Mouse (Mus musculus) limb, embryonic 14.5 days (tissue): ENCODE measurements around the gene Mlec. TPM values are rescaled to one million over a fixed set of nuclear protein-coding genes. Genes with fewer than 3 reads are reported as not detected.

Experiments
- ATAC-seq: fragments of 200-750 bp; cut with Nextera tagmentation; 2 replicates; pipeline ENCODE4 v1.8.0; 2017; ENCODE audit warnings: low read depth, moderate number of reproducible peaks, moderate TSS enrichment; ENCODE audit not compliant: low FRiP score
- DNase-seq: peaks from one replicate; pipeline ENCODE4 v3.0.0-alpha.2; 2015; ENCODE audit warnings: low spot score
- H3K27ac ChIP-seq: fragments of 300-500 bp; sonication (generic); replicated peaks from 2 replicates; pipeline ENCODE4 v1.5.1; 2014; ENCODE audit warnings: low read depth, mild to moderate bottlenecking, low read length, moderate library complexity, mixed read lengths
- H3K27me3 ChIP-seq: fragments of 300-500 bp; sonication (generic); 2 replicates; pipeline ENCODE4 v1.6.1; 2014; ENCODE audit warnings: low read length, mixed read lengths; ENCODE audit not compliant: control insufficient read depth, insufficient read depth
- H3K36me3 ChIP-seq: fragments of 300-500 bp; sonication (generic); 2 replicates; pipeline ENCODE4 v1.6.1; 2014; ENCODE audit warnings: mild to moderate bottlenecking, low read length, moderate library complexity, mixed read lengths; ENCODE audit not compliant: control insufficient read depth, insufficient read depth
- H3K4me1 ChIP-seq: fragments of 300-500 bp; sonication (generic); 2 replicates; pipeline ENCODE4 v1.6.1; 2014; ENCODE audit warnings: antibody characterized with exemption, low read length, mixed read lengths; ENCODE audit not compliant: control insufficient read depth, insufficient read depth
- H3K4me2 ChIP-seq: fragments of 300-500 bp; sonication (generic); replicated peaks from 2 replicates; pipeline ENCODE4 v1.6.1; 2014; ENCODE audit warnings: low read depth, mild to moderate bottlenecking, low read length, moderate library complexity; ENCODE audit not compliant: severe bottlenecking
- H3K4me3 ChIP-seq: fragments of 300-500 bp; sonication (generic); replicated peaks from 2 replicates; pipeline ENCODE4 v1.5.1; 2014; ENCODE audit warnings: low read length
- H3K9ac ChIP-seq: fragments of 300-500 bp; sonication (generic); 2 replicates; pipeline ENCODE4 v1.6.1; 2014; ENCODE audit warnings: mild to moderate bottlenecking, low read depth, low read length, moderate library complexity; ENCODE audit not compliant: severe bottlenecking
- H3K9me3 ChIP-seq: fragments of 300-500 bp; sonication (generic); 2 replicates; pipeline ENCODE4 v1.6.1; 2016; ENCODE audit warnings: low read length; ENCODE audit not compliant: control insufficient read depth
- POLR2A ChIP-seq: fragments of 200-500 bp; IDR thresholded peaks from 2 replicates; pipeline ENCODE4 v1.8.0; 2012; ENCODE audit warnings: inconsistent platforms, mild to moderate bottlenecking, moderate library complexity, borderline replicate concordance; ENCODE audit not compliant: insufficient read depth, insufficient read length; ENCODE audit errors: extremely low read depth
- WGBS: fragments of 180-500 bp; shearing (Covaris S2); extraction: QIAGEN DNeasy Blood & Tissue Kit; methylation state at CpG from one replicate; pipeline ENCODE4 v1.1.7; 2014; 5-methylcytosine and 5-hydroxymethylcytosine counted together
- polyA plus RNA-seq, 2 experiments: library from polyadenylated mRNA; depleted of rRNA in 1 of 2; stranded (reverse) in 1 of 2; unstranded in 1 of 2; fragments of >200 nt; fragmentation: Nextera tagmentation in 1 of 2; extraction: Ambion mirVana in 1 of 2; gene quantifications; 2 replicates each; pipeline versions ENCODE4 v1.2.1 to v1.2.3; 2012 to 2014

Gene Mlec
- polyA plus RNA-seq, 2 experiments: 73.7 to 215 TPM

DNA sequence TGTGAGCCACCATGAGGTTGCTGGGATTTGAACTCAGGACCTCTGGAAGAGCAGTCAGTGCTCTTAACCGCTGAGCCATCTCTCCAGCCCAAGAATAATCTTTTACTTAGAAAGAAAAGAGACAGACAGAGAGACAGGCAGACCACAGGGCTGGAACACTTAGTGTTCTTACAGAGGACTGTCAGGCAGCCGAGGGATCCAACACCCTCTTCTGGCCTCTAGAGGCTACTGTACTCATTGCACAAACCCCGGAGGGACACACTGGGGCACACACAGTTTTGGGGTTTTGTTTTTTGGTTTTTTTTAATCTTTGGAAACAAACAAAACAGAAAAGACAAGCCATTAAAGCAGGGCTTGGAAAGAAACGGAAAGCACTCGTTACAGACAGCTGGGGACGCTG is 28.7 kb downstream of the Mlec start:
- Histone ChIP-seq H3K27me3 (no peaks in the 10 kb centered on the region), H3K27ac (no peak overlapping the region), H3K4me2 (no peak overlapping the region), H3K4me1 (peaks cover 22% of the 10 kb centered on the region), H3K4me3 (no peak overlapping the region), H3K36me3 (peaks cover 59% of the 10 kb centered on the region), H3K9me3 (no peaks in the 10 kb centered on the region), H3K9ac (no peak overlapping the region)
- DNase-seq (no peak), ATAC-seq (no peak)
- WGBS: 82% methylated on average over 6 of the region's 6 CpGs
- TF ChIP-seq POLR2A: no peak

DNA sequence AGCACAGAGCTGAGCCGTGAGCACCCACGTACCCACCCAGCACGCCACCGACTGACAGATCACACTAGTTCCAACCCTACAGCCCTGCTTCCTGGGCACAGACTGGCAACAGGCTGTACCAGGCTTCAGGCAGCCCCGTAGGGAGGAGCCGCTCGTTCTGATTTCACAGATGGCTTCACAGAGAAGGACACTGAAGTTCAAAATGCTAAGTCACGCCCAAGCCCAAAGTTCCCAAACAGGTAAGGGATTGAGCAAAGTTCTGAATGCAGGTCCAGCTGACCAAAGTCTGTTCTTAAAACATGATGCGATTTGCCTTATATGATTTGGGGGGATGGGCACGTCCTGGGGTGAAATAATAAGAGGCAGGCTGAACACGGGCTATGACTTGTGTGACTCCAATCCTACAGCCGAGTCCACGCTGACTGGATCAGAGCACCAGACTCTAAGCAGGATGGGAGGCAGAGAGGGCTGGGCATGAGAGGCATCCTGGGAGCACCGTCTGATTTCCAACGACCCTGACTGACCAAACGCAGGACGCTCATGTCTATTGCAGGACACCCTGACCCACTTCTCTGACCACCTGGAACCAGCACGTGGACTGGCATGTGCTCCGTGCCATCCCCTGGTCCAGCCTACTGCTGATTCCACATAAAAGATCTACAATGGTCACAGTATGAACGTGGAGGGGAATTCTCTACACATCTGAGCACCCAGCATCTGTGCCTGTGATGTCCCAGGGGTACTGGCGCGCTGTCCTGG is 30.4 kb downstream of the Mlec start:
- no peak overlapping the region for H3K9ac ChIP-seq
- no peak for TF ChIP-seq POLR2A
- peaks cover 8% of the 10 kb centered on the region; the same call in 1 of the 2 replicates for H3K4me1 ChIP-seq
- no peaks in the 10 kb centered on the region for H3K27me3 ChIP-seq
- H3K4me3 ChIP-seq: no peak overlapping the region
- ATAC-seq (no peak), DNase-seq (no peak)
- H3K36me3 ChIP-seq: peaks cover 73% of the 10 kb centered on the region
- H3K9me3 ChIP-seq: no peaks in the 10 kb centered on the region
- 89% methylated on average over 22 of the region's 22 CpGs for WGBS
- H3K27ac ChIP-seq: no peak overlapping the region
- no peak overlapping the region for H3K4me2 ChIP-seq

DNA sequence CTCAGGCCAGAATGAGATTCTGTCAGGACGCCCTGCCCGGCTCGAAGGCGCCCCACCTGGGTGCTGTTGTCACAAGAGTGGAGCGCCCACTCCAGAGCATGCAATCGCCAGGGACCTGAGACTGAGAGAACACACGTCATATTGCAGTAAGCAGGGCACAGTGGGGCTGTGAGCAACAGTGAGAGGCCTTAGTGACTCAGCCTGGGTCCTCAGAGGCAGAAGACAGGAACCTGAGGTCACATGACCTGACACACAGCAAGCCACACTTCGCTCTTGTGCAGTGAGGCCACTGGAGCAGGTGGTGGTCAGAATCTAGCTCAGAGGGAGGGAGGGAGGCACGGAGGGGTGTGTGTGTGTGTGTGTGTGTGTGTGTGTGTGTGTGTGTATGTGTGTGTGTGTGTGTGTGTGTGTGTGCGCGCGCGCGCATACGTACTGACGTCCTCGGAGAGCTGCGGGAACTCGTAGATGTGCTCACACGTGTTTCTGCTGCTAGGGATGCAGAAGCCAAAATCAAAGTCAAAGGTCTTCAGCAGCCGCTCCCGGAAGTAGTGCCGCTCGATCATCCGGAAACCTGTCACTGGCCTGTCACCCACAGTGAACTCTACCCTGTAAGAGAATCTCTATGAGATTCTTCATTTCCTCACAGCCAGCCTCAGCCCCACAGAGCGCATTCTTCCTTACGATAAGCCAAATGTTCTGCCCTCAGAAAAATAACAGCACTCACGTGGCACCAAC is 31.2 kb downstream of the Mlec start:
- H3K4me3 ChIP-seq: no peak overlapping the region
- no peak overlapping the region for H3K27ac ChIP-seq
- DNase-seq: no peak
- H3K36me3 ChIP-seq: peaks cover 80% of the 10 kb centered on the region
- H3K9me3 ChIP-seq: no peaks in the 10 kb centered on the region
- H3K4me2 ChIP-seq: no peak overlapping the region
- peaks cover 5% of the 10 kb centered on the region; the same call in 1 of the 2 replicates for H3K4me1 ChIP-seq
- no peak for TF ChIP-seq POLR2A
- no peaks in the 10 kb centered on the region for H3K27me3 ChIP-seq
- no peak overlapping the region for H3K9ac ChIP-seq
- WGBS: 84% methylated on average over 28 of the region's 28 CpGs
- no peak for ATAC-seq

DNA sequence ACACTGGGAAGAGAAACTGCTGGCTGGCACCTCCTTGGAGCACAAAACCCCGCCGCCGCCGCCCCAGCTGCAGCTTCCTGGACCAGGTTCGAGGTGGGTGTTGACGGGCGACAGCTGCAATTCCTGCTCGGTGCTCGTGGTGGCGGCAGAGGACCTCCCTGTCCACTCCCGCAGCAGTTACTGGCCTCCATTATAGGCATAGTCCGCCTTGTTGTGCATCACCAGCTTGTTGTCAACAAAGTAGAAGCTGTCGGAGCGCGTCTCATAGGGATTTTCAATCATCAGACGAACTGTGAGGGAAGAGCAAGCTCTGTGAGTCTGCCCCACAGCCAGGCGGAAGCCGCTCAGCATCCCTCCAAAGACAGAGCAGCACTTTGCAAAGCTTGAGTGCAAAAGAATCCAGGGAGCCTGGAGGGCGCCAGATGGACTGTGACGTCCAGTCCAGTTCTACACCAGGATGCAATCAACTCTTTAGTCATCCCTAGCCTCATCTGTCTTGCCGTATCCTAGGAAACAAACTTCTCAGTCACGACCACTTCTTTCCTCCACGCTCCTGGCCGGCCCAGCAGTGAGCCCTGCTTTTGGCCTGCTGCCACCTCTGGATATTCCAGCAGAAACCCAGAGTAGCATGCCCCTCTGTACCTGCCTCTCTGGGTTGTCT is 32.6 kb downstream of the Mlec start:
- DNase-seq: peak; percentile 77
- peaks cover 5% of the 10 kb centered on the region; the same call in 1 of the 2 replicates for H3K4me1 ChIP-seq
- peak; percentile 40; the same call in 1 of the 2 replicates for TF ChIP-seq POLR2A
- no peaks in the 10 kb centered on the region for H3K27me3 ChIP-seq
- peak overlapping the region; percentile 3; the same call in 1 of the 2 replicates for H3K4me2 ChIP-seq
- 24% methylated on average over 24 of the region's 24 CpGs for WGBS
- peaks cover 77% of the 10 kb centered on the region for H3K36me3 ChIP-seq
- no peak overlapping the region for H3K4me3 ChIP-seq
- ATAC-seq: peak; percentile 76
- no peaks in the 10 kb centered on the region for H3K9me3 ChIP-seq
- H3K9ac ChIP-seq: no peak overlapping the region
- H3K27ac ChIP-seq: peak overlapping the region; percentile 28; the same call in 1 of the 2 replicates

DNA sequence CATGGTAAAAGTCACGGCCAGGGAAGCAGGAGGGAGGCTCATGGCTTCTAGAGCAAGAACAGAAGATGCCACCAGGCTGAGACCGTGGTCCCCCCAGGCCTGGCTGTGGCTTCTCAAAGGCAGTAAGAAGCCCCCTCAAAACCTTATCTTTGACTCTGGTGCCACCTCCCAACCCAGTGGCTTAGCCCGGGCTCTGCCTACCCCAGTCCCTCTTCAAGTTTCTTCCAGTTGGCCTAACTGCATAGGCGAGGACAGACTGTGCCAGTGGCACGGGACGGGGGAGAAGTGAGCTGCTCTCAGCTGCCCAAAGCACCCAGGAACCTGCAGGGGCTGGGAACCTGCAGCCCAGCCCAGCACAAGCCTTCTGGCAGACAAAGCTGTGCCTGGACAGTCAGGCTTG is 33.3 kb downstream of the Mlec start:
- ATAC-seq (no peak), DNase-seq (no peak)
- Histone ChIP-seq H3K4me3 (no peak overlapping the region), H3K4me2 (no peak overlapping the region), H3K4me1 (peaks cover 5% of the 10 kb centered on the region; the same call in 1 of the 2 replicates), H3K27me3 (no peaks in the 10 kb centered on the region), H3K9ac (no peak overlapping the region), H3K27ac (no peak overlapping the region), H3K36me3 (peaks cover 70% of the 10 kb centered on the region), H3K9me3 (no peaks in the 10 kb centered on the region)
- TF ChIP-seq POLR2A: no peak
- 93% methylated on average over 6 of the region's 6 CpGs for WGBS
